Mouse (Mus musculus): Measurements from ENCODE around the gene Abcg4.

Abcg4 gene

GRCm38 (mm10) chr9:44240399-44240798 is 48.0 kb downstream of the Abcg4 start, which contains the start of gene Ccdc153:
Ccdc153 (plus strand) TSS chr9:44240676.
- no peak for DNase-seq (ENCODE audit: low read depth, low spot score)

GRCm38 (mm10) chr9:44239447-44239846 is 49.0 kb downstream of the Abcg4 start:
- peak; percentile 70 for DNase-seq (ENCODE audit: low read depth, low spot score)

- peak; percentile 87 for DNase-seq (ENCODE audit: low read depth, low spot score)
Observed at GRCm38 (mm10) chr9:44238501-44239190, 49.8 kb downstream of the Abcg4 start.

GRCm38 (mm10) chr9:44237128-44237527 is 51.3 kb downstream of the Abcg4 start:
- DNase-seq (ENCODE audit: low read depth, low spot score), result peak; percentile 43

- DNase-seq (ENCODE audit: low read depth, low spot score), result no peak
Observed at GRCm38 (mm10) chr9:44236601-44237000, 51.8 kb downstream of the Abcg4 start.

- DNase-seq (ENCODE audit: low read depth, low spot score), result peak; percentile 56
Observed at GRCm38 (mm10) chr9:44234479-44235427, 53.7 kb downstream of the Abcg4 start.

GRCm38 (mm10) chr9:44233802-44234478 is 54.5 kb downstream of the Abcg4 start, which contains the start of gene Cbl:
Cbl (minus strand) TSS chr9:44234049.
- peak; percentile 98 for DNase-seq (ENCODE audit: low read depth, low spot score)

- DNase-seq (ENCODE audit: low read depth, low spot score), result peak; percentile 83
Observed at GRCm38 (mm10) chr9:44233021-44233801, 55.2 kb downstream of the Abcg4 start.

- no peak for DNase-seq (ENCODE audit: low read depth, low spot score)
Observed at GRCm38 (mm10) chr9:44231609-44232008, 56.8 kb downstream of the Abcg4 start.

GRCm38 (mm10) chr9:44225993-44226392 is 62.4 kb downstream of the Abcg4 start:
- DNase-seq (ENCODE audit: low read depth, low spot score), result no peak
